Mouse (Mus musculus) MEL (cell line): ENCODE results near the gene Grsf1.

Experiments used
- CTCF ChIP-seq, 3 experiments: IDR thresholded peaks in 2 of 3; conservative IDR thresholded peaks in 1 of 3; 2 replicates each; pipeline ENCODE4 v1.5.1; 2011 to 2012; ENCODE audit warnings: low read length in 3 of 3, low read depth in 2 of 3, mild to moderate bottlenecking in 2 of 3, improper control_type of control experiment in 1 of 3, inconsistent platforms in 1 of 3, mixed read lengths in 1 of 3, moderate library complexity in 1 of 3; ENCODE audit not compliant: control insufficient read depth in 1 of 3, insufficient read depth in 1 of 3, poor library complexity in 1 of 3, severe bottlenecking in 1 of 3
- GATA1 ChIP-seq: IDR thresholded peaks from 2 replicates; pipeline ENCODE4 v1.6.1; 2011; ENCODE audit warnings: low read depth, low read length, improper control_type of control experiment
- ZNF384 ChIP-seq: IDR thresholded peaks from 2 replicates; pipeline ENCODE4 v1.6.1; 2012; ENCODE audit warnings: low read depth, mild to moderate bottlenecking, inconsistent platforms, low read length, improper control_type of control experiment

DNA sequence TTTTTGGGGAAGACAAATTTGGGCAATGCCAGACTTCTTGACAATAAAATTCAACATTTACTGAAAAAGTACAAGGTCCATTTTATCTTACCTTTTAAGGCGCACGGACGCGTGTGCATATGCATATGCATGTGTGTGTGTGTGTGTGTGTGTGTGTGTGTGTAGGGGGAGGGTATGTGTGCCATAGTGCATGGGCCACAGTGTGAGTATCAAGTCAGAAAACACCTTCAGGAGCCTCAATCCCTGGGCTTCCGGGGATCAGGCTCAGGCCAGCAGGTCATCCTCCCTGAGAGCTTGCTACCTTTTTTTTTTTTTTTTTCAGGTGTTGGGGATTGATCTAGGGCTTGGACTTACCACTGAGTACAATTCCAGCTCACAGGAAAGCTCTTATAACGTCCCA lies 36.4 kb upstream of the Grsf1 start:
- TF ChIP-seq CTCF (IDR thresholded peaks at IDR 0.05 in 2 of 3, conservative IDR thresholded peaks at IDR 0.05 in 1 of 3; ENCODE audit: control insufficient read depth in 1 of 3, insufficient read depth in 1 of 3, low read depth in 2 of 3, low read length in 3 of 3, poor library complexity in 1 of 3, severe bottlenecking in 1 of 3) (no peak), ZNF384 (no peak), GATA1 (no peak)
